Mouse (Mus musculus) lung, postnatal 0 days (tissue): ENCODE data around the gene Ell.

Source experiments
- CTCF ChIP-seq: IDR thresholded peaks from 2 replicates; pipeline ENCODE4 v1.5.1; 2016; ENCODE audit warnings: antibody characterized with exemption, mild to moderate bottlenecking
- EP300 ChIP-seq: IDR thresholded peaks from 2 replicates; pipeline ENCODE4 v1.6.1; 2016; ENCODE audit warnings: antibody characterized with exemption, mild to moderate bottlenecking, control low read depth

DNA sequence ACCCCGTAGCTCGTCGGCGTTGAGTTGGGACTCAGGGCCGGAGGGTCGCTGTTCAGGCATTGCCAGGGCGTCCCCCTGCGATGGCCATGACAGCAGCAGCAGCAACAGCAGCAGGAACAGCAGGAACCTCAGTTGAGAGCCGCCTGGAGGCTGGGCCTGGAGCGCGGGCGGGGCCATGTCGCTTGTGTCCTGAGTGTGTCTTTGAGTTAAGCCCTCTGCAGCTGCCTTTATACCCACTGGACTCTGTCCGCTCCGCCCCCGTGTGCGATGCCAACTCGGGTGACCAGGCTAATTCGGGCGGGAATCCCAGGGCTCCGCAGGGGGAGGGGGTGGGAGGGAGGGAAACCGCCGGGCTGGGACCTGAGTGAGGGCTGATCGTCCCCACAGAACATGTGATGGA is 92.2 kb downstream of the Ell start:
- TF ChIP-seq CTCF = no peak
- no peak for TF ChIP-seq EP300
